Mouse (Mus musculus): Measurements from ENCODE around the gene Gm38392. TPM values are rescaled to one million over a fixed set of nuclear protein-coding genes. Genes with fewer than 3 reads are reported as not detected.
"Not testable (repeated sequence)": the region's sequence is repeated elsewhere in the genome, so short reads cannot be mapped to it uniquely, and the experiment has no call there.

The Gm38392 gene
- polyA plus RNA-seq (2017; shearing (Covaris generic)) = not detected

- no peak for ATAC-seq
These were observed at the start of gene Gm38392 for GRCm38 (mm10) chr3:88287110-88287509. TSS of gene Gm38392 (minus strand) at chr3:88287210.

- ATAC-seq = peak; percentile 96
These were observed 49.3 kb upstream of the Gm38392 start, which contains the start of the genes Tmem79 and Smg5 for GRCm38 (mm10) chr3:88336058-88337013. TSS of gene Tmem79 (minus strand) at chr3:88336148. TSS of gene Smg5 (plus strand) at chr3:88336260.

GRCm38 (mm10) chr3:88335436-88336053, 48.5 kb upstream of the Gm38392 start:
- ATAC-seq = peak; percentile 7

- no peak for ATAC-seq
These were observed 48.0 kb upstream of the Gm38392 start for GRCm38 (mm10) chr3:88334902-88335435.

GRCm38 (mm10) chr3:88334029-88334658, 47.1 kb upstream of the Gm38392 start:
- ATAC-seq = no peak

- ATAC-seq = no peak
These were observed 44.3 kb upstream of the Gm38392 start for GRCm38 (mm10) chr3:88331282-88331681.

- ATAC-seq = no peak
These were observed 41.9 kb upstream of the Gm38392 start for GRCm38 (mm10) chr3:88328956-88329355.

- ATAC-seq = peak; percentile 98
These were observed 38.0 kb upstream of the Gm38392 start, which contains the start of gene Glmp for GRCm38 (mm10) chr3:88324951-88325405. TSS of gene Glmp (plus strand) at chr3:88325023.

- ATAC-seq = no peak
These were observed 12.2 kb upstream of the Gm38392 start for GRCm38 (mm10) chr3:88299172-88299571.

- peak; percentile 30 for ATAC-seq
These were observed 10.4 kb upstream of the Gm38392 start for GRCm38 (mm10) chr3:88297321-88297851.

GRCm38 (mm10) chr3:88296561-88297318, 9.7 kb upstream of the Gm38392 start, which contains the start of the genes Tsacc and Cct3:
TSS of gene Tsacc (minus strand) at chr3:88296999.
TSS of gene Cct3 (plus strand) at chr3:88297116.
- ATAC-seq = peak; percentile 90

- no peak for ATAC-seq
These were observed 9.1 kb upstream of the Gm38392 start for GRCm38 (mm10) chr3:88296110-88296560.

- not testable (repeated sequence) for ATAC-seq
These were observed 8.3 kb upstream of the Gm38392 start for GRCm38 (mm10) chr3:88295272-88295671.

GRCm38 (mm10) chr3:88291970-88292369, 5.0 kb upstream of the Gm38392 start:
- ATAC-seq = no peak

GRCm38 (mm10) chr3:88288133-88288713, 1.2 kb upstream of the Gm38392 start:
- ATAC-seq = not testable (repeated sequence)

- not testable (repeated sequence) for ATAC-seq
These were observed 1.5 kb downstream of the Gm38392 start for GRCm38 (mm10) chr3:88285565-88285895.

- ATAC-seq = not testable (repeated sequence)
These were observed 2.0 kb downstream of the Gm38392 start for GRCm38 (mm10) chr3:88284815-88285564.

GRCm38 (mm10) chr3:88281141-88281916, 5.7 kb downstream of the Gm38392 start:
- ATAC-seq = not testable (repeated sequence)

GRCm38 (mm10) chr3:88280035-88280434, 7.0 kb downstream of the Gm38392 start:
- ATAC-seq = no peak

All from CD4-positive, CD25-positive, alpha-beta regulatory T cell, adult 4 months (primary cell).